ENCODE assay signal across 11 mouse cellular contexts in genomic region chr4:117473291-117473984, GRCm38 (mm10). TPM values are rescaled to one million over a fixed set of nuclear protein-coding genes. Genes with fewer than 3 reads are reported as not detected.
DNase-seq lines count a peak whose midpoint lies in the region; ATAC-seq and TF ChIP-seq lines count a peak whose summit lies in the region.
"Had no signal": no experiment of that assay in that cellular context is flagged by ENCODE, and none has a peak within 500 bp of the region (broad histone marks: within the 10 kb centered on the region; RNA-seq: fewer than 3 reads in every experiment).

No protein-coding gene starts in this region.

- H3K4me2 ChIP-seq in limb, embryonic 15.5 days = no peak overlapping the region
- H3K4me2 ChIP-seq: hindbrain, embryonic 15.5 days had no signal

- H3K4me3 ChIP-seq in limb, embryonic 15.5 days = no peak overlapping the region
- H3K4me3 ChIP-seq in limb, embryonic 10.5 days = no peak overlapping the region
- H3K4me3 ChIP-seq in MEL (ENCODE audit: control insufficient read depth in 1 of 2, insufficient read depth in 1 of 2, low read depth in 2 of 2, low read length in 2 of 2) (peak overlapping the region; percentile 54 to 63), macrophage (ENCODE audit: inconsistent target) (peak overlapping the region; percentile 7; the same call in 1 of the 2 replicates)
- H3K4me3 ChIP-seq in erythroblast, embryonic 14.5 days (replicated peaks) = peak overlapping the region; percentile 68
- H3K4me3 ChIP-seq: hindbrain, embryonic 15.5 days; left cerebral cortex, adult 2 months had no signal

- peak overlapping the region; percentile 51; the same call in 1 of the 2 replicates for H3K27ac ChIP-seq in limb, embryonic 15.5 days
- no peak overlapping the region for H3K27ac ChIP-seq in limb, embryonic 10.5 days
- H3K27ac ChIP-seq in MEL (ENCODE audit: control insufficient read depth, low read depth, low read length) (peak overlapping the region; percentile 98), macrophage (no peak overlapping the region)
- H3K27ac ChIP-seq: hindbrain, embryonic 15.5 days; kidney, postnatal 0 days; left cerebral cortex, adult 2 months had no signal

- no peak for ATAC-seq in limb, embryonic 15.5 days (ENCODE audit: insufficient number of reproducible peaks, low FRiP score, low TSS enrichment, low read depth)
- ATAC-seq in activated CD4-positive, CD25-positive, alpha-beta regulatory T cell, adult 4 months = no peak

- peak in 1 of 2 experiments; percentile 85; a peak in 2 of 4 replicates for TF ChIP-seq EP300 in MEL (IDR thresholded peaks at IDR 0.05; ENCODE audit: low read depth in 1 of 2, low read length in 2 of 2)

- no peak for DNase-seq in limb, embryonic 10.5 days (ENCODE audit: low spot score)
- DNase-seq in MEL (ENCODE audit: low read depth, low spot score) = peak; percentile 92
- no peak for DNase-seq in left cerebral cortex, adult 18-20 months (ENCODE audit: low spot score in 2 of 2)
- DNase-seq in left cerebral cortex, adult 9 months (ENCODE audit: low spot score in 2 of 2) = no peak

- no peak for TF ChIP-seq RAD21 in MEL (IDR thresholded peaks at IDR 0.05; ENCODE audit: low read depth, low read length)

- TF ChIP-seq POLR2A in MEL (IDR thresholded peaks at IDR 0.05; ENCODE audit: control insufficient read depth in 1 of 2, insufficient read depth in 1 of 2, low read depth in 1 of 2, low read length in 2 of 2, poor library complexity in 1 of 2) = peak; percentile 63 to 93

- no peak for TF ChIP-seq CTCF in MEL (IDR thresholded peaks at IDR 0.05 in 2 of 3, conservative IDR thresholded peaks at IDR 0.05 in 1 of 3; ENCODE audit: control insufficient read depth in 1 of 3, insufficient read depth in 1 of 3, low read depth in 2 of 3, low read length in 3 of 3, poor library complexity in 1 of 3, severe bottlenecking in 1 of 3)

- 67% methylated on average over 14 of the region's 14 CpGs for WGBS in limb, embryonic 15.5 days
- WGBS in limb, embryonic 10.5 days = 75% methylated on average over 14 of the region's 14 CpGs
- WGBS in macrophage (ENCODE audit: missing documents) = 4% methylated on average over 14 of the region's 14 CpGs

- no peak overlapping the region for H3K9ac ChIP-seq in limb, embryonic 15.5 days
- H3K9ac ChIP-seq in MEL (ENCODE audit: control insufficient read depth, low read depth, low read length, poor library complexity, severe bottlenecking) = peak overlapping the region; percentile 78
- H3K9ac ChIP-seq: hindbrain, embryonic 15.5 days had no signal

- peaks cover 10% of the 10 kb centered on the region for H3K4me1 ChIP-seq in limb, embryonic 15.5 days
- H3K4me1 ChIP-seq in limb, embryonic 10.5 days = peaks cover 22% of the 10 kb centered on the region
- peaks cover 5 to 46% of the 10 kb centered on the region in 2 experiments for H3K4me1 ChIP-seq in MEL (ENCODE audit: control insufficient read depth in 1 of 2, insufficient read depth in 2 of 2, low read length in 2 of 2)
- peaks cover 64% of the 10 kb centered on the region for H3K4me1 ChIP-seq in erythroblast, embryonic 14.5 days (ENCODE audit: control insufficient read depth)

- no peaks in the 10 kb centered on the region for H3K36me3 ChIP-seq in limb, embryonic 15.5 days
- H3K36me3 ChIP-seq in limb, embryonic 10.5 days = peaks cover 8% of the 10 kb centered on the region; the same call in 1 of the 2 replicates
- H3K36me3 ChIP-seq in MEL (ENCODE audit: control insufficient read depth in 1 of 2, insufficient read depth in 2 of 2, low read length in 2 of 2) = peaks cover 0 to 38% of the 10 kb centered on the region in 2 experiments; a peak in 2 of 4 replicates
- H3K36me3 ChIP-seq in erythroblast, embryonic 14.5 days (ENCODE audit: control insufficient read depth) = no peaks in the 10 kb centered on the region
- H3K36me3 ChIP-seq in macrophage (ENCODE audit: inconsistent target) = no peaks in the 10 kb centered on the region
- H3K36me3 ChIP-seq: hindbrain, embryonic 15.5 days had no signal

- peaks cover 5% of the 10 kb centered on the region for H3K27me3 ChIP-seq in limb, embryonic 15.5 days
- peaks cover 25% of the 10 kb centered on the region; the same call in 1 of the 2 replicates for H3K27me3 ChIP-seq in limb, embryonic 10.5 days (ENCODE audit: low read depth, poor library complexity, severe bottlenecking)
- H3K27me3 ChIP-seq in MEL (ENCODE audit: control insufficient read depth in 1 of 2, insufficient read depth in 2 of 2, low read length in 2 of 2) = no peaks in the 10 kb centered on the region
- H3K27me3 ChIP-seq in erythroblast, embryonic 14.5 days (ENCODE audit: control insufficient read depth) = peaks cover 3% of the 10 kb centered on the region; the same call in 1 of the 2 replicates

- no peaks in the 10 kb centered on the region for H3K9me3 ChIP-seq in limb, embryonic 15.5 days
- no peaks in the 10 kb centered on the region for H3K9me3 ChIP-seq in limb, embryonic 10.5 days (replicated peaks)
- no peaks in the 10 kb centered on the region for H3K9me3 ChIP-seq in MEL (replicated peaks; ENCODE audit: insufficient read depth, low read length)
- no peaks in the 10 kb centered on the region for H3K9me3 ChIP-seq in erythroblast, embryonic 14.5 days (ENCODE audit: control insufficient read depth, low read length)
- H3K9me3 ChIP-seq: hindbrain, embryonic 15.5 days had no signal

- no peaks in the 10 kb centered on the region for H3K79me2 ChIP-seq in MEL (ENCODE audit: control insufficient read depth, insufficient read depth, low read length, poor library complexity)
- no peaks in the 10 kb centered on the region for H3K79me2 ChIP-seq in macrophage (ENCODE audit: inconsistent target)

TF ChIP-seq in MEL, 35 proteins besides CTCF, POLR2A, EP300 and RAD21 (continues in another document):
- TF ChIP-seq BHLHE40 (IDR thresholded peaks at IDR 0.05; ENCODE audit: borderline replicate concordance, low read depth, low read length) = no peak
- no peak for TF ChIP-seq UBTF (IDR thresholded peaks at IDR 0.05; ENCODE audit: borderline replicate concordance, insufficient read depth, low read depth, low read length)
- peak; percentile 28; the same call in 1 of the 2 replicates for TF ChIP-seq GATA1 (IDR thresholded peaks at IDR 0.05; ENCODE audit: low read depth, low read length)
- TF ChIP-seq KAT2A (conservative IDR thresholded peaks at IDR 0.05; ENCODE audit: low read depth, low read length) = no peak
- 0 out of 2 replicates have a peak, but pooled peaks have one; percentile 14 for TF ChIP-seq MYC (IDR thresholded peaks at IDR 0.05; ENCODE audit: low read depth, low read length)
- peak; percentile 49; the same call in 1 of the 2 replicates for TF ChIP-seq ZMIZ1 (IDR thresholded peaks at IDR 0.05; ENCODE audit: low read depth, low read length)
- TF ChIP-seq ZNF384 (IDR thresholded peaks at IDR 0.05; ENCODE audit: low read depth, low read length) = no peak
- TF ChIP-seq USF1 (IDR thresholded peaks at IDR 0.05; ENCODE audit: low read depth, low read length) = no peak
- TF ChIP-seq CHD1 (IDR thresholded peaks at IDR 0.05; ENCODE audit: low read depth, low read length) = peak; percentile 43; the same call in 1 of the 2 replicates
- no peak for TF ChIP-seq USF2 (IDR thresholded peaks at IDR 0.05; ENCODE audit: borderline replicate concordance in 1 of 2, insufficient read depth in 1 of 2, low read depth in 1 of 2, low read length in 2 of 2)
- peak; percentile 79 for TF ChIP-seq NELFE (IDR thresholded peaks at IDR 0.05; ENCODE audit: low read depth, low read length)
- TF ChIP-seq MYB (IDR thresholded peaks at IDR 0.05; ENCODE audit: low read depth, low read length) = peak; percentile 89
- TF ChIP-seq RCOR1 (IDR thresholded peaks at IDR 0.05; ENCODE audit: low read depth, low read length) = no peak
- TF ChIP-seq ETS1 (IDR thresholded peaks at IDR 0.05; ENCODE audit: low read depth, low read length) = 0 out of 2 replicates have a peak, but pooled peaks have one; percentile 15
- peak; percentile 43 for TF ChIP-seq SIN3A (IDR thresholded peaks at IDR 0.05; ENCODE audit: low read length)
- TF ChIP-seq NRF1 (IDR thresholded peaks at IDR 0.05; ENCODE audit: insufficient read depth, low read depth, low read length, poor library complexity, severe bottlenecking) = no peak
- peak; percentile 43; the same call in 1 of the 2 replicates for TF ChIP-seq POLR2AphosphoS2 (IDR thresholded peaks at IDR 0.05; ENCODE audit: low read length)
- 0 out of 2 replicates have a peak, but pooled peaks have one; percentile 41 for TF ChIP-seq TCF12 (IDR thresholded peaks at IDR 0.05; ENCODE audit: low read depth, low read length)
- TF ChIP-seq MXI1 (IDR thresholded peaks at IDR 0.05; ENCODE audit: low read depth, low read length) = no peak
- TF ChIP-seq SMC3 (IDR thresholded peaks at IDR 0.05; ENCODE audit: low read depth, low read length) = no peak
- no peak for TF ChIP-seq JUND (IDR thresholded peaks at IDR 0.05; ENCODE audit: low read depth, low read length)
- TF ChIP-seq E2F4 (IDR thresholded peaks at IDR 0.05; ENCODE audit: borderline replicate concordance, low read depth, low read length) = no peak
- TF ChIP-seq POLR2AphosphoS5 (IDR thresholded peaks at IDR 0.05; ENCODE audit: borderline replicate concordance, low read depth, low read length) = no peak
- no peak for TF ChIP-seq ZKSCAN1 (IDR thresholded peaks at IDR 0.05; ENCODE audit: low read depth, low read length)
- peak; percentile 86 for TF ChIP-seq TBP (IDR thresholded peaks at IDR 0.05; ENCODE audit: low read depth, low read length)
- no peak for TF ChIP-seq MEF2A (IDR thresholded peaks at IDR 0.05; ENCODE audit: extremely low read depth, insufficient replicate concordance, low read depth, low read length, poor library complexity, severe bottlenecking)
- TF ChIP-seq GABPA (IDR thresholded peaks at IDR 0.05; ENCODE audit: low read depth, low read length) = no peak

RNA-seq across cellular contexts. Expression of gene Rnf220, which starts 23.4 kb away (rescaled TPM):
- 64.7 and 73.0 TPM in 2 replicates for polyA plus RNA-seq in limb, embryonic 15.5 days (2015; fragmentation: Nextera tagmentation; extraction: Ambion mirVana)
- 100 and 106 TPM in 2 replicates for polyA plus RNA-seq in limb, embryonic 10.5 days (2016; fragmentation: Nextera tagmentation; extraction: Ambion mirVana)
- 111 and 121 TPM in 2 replicates for total RNA-seq in MEL (2012; rRNA removed)
- polyA plus RNA-seq in MEL (2012; ENCODE audit: insufficient read depth in 1 of 2, insufficient read length in 2 of 2, low read depth in 1 of 2, low replicate concordance in 2 of 2, missing spikeins in 1 of 2) (100 to 1,000 TPM in 1 of 2 experiments, not detected in 1; 201 TPM), macrophage (2018) (49.9 to 77.8 TPM (median 60.5 TPM) in 3 replicates)
- 5.1 and 5.2 TPM in 2 replicates for polyA plus RNA-seq in erythroblast, embryonic 14.5 days (2012)
- total RNA-seq in macrophage (2018; cell fraction: chromatin; rRNA removed) = 100 to 1,000 TPM in 12 of 26 experiments, 10 to 100 TPM in 14; 32.6 to 142 (median 97.7) TPM
- total RNA-seq in macrophage (2018; cell fraction: cytosol; rRNA removed) = 10 to 100 TPM; 31.5 to 68.3 (median 54.2) TPM
- total RNA-seq in macrophage (2018; cell fraction: nucleus; rRNA removed) = 100 to 1,000 TPM in 2 of 26 experiments, 10 to 100 TPM in 24; 44.2 to 123 (median 66.3) TPM
- 100 to 1,000 TPM; 208 to 211 TPM for total RNA-seq in left cerebral cortex, adult 18-20 months (2021)
- 10 to 100 TPM; 14.1 to 19.8 TPM for polyA plus RNA-seq in activated CD4-positive, CD25-positive, alpha-beta regulatory T cell, adult 4 months (2017; shearing (Covaris generic))

Comparison
In these comparisons a context has a peak if more than half of its experiments do, and no peak if none do; other contexts are left out.
1. H3K27ac ChIP-seq: peak in limb, embryonic 15.5 days (single experiment) and MEL (single experiment); none in limb, embryonic 10.5 days (single experiment) and macrophage (single experiment).
2. H3K4me3 ChIP-seq: peak in MEL (2 of 2), erythroblast, embryonic 14.5 days (single experiment) and macrophage (single experiment); none in limb, embryonic 15.5 days (single experiment) and limb, embryonic 10.5 days (single experiment).